Mouse (Mus musculus) 3T3-L1 (cell line): ENCODE results near the gene Usp5.
A peak's percentile ranks its signal among the peaks of the same experiment; 100 is the strongest.
"Not testable (repeated sequence)": the region's sequence is repeated elsewhere in the genome, so short reads cannot be mapped to it uniquely, and the experiment has no call there.

Experiments used
- DNase-seq: peaks from one replicate; pipeline ENCODE4 v3.0.0-alpha.2; 2015; ENCODE audit warnings: low read depth, low spot score

Gene Usp5

DNA sequence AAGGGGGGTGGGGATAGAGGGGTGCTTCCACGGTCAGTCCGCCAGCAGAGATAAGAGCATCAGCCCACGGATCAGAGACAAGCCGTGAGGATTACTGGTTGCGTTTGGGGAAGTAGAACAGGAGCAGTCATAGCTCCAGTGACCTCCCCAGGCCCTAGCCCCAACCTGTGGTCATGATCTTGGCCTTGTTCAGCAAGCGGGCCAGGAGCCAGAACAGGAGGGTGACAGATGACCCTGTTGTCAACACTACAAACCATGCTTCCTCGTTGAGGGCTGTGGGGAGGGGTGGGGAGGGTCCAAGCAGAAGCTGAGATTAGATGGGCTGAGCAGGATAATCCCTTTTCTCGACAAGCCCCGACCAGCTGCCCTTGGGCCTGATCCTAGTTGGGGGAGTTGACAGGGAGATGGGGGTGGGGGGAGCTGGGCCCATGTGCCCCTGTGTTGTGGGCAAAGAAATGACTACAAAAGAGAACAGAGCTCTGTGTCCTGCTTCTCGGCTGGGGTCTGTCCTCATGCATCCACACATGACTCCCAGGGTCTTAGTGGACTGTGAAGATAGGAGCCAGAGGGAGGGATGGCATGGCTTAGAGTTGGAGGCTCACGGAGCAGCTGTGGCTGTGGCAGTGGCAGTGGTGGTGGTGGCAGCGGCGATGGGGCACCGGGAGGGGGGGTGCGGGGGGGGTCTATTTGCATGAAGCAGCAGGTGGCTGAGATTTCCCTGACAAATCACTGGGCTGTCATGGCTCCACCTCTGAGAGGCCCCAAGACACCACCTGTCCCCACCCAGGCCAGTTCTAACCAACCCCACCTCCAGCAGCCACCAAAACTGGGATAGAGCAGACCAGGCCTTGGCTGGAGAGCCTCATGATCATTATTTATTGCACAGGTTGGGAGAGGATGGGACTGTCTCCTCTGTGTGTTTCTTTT lies 11.2 kb upstream of the Usp5 start, which contains the start of gene Gnb3:
Gene Gnb3 (minus strand): TSS at position 35 of the 927 bp plus-strand sequence.
- no peak for DNase-seq

- DNase-seq = no peak
These were observed 10.5 kb upstream of the Usp5 start for GRCm38 (mm10) chr6:124839805-124840204.

- DNase-seq = no peak
These were observed 7.1 kb upstream of the Usp5 start for GRCm38 (mm10) chr6:124836411-124836810.

DNA sequence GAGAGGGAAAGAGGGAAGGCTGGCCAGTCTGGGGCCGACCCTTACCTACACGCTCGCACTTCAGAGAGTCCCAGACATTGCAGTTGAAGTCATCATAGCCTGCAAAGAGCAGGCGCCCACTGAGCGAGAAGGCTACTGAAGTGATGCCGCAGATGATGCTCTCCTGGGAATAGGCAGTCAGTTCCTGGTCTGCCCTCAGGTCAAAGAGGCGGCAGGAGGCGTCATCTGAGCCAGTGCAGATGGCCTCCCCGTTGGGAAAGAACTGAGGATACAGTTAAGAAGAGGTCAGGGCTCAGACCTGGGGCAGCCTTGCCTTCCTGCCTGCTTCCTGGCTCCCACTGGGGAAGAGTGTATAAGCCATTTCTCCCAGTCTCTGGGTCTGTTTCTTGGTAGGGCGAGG lies 6.2 kb upstream of the Usp5 start:
- DNase-seq = no peak

- no peak for DNase-seq
These were observed 5.3 kb upstream of the Usp5 start for GRCm38 (mm10) chr6:124834512-124835081.

DNA sequence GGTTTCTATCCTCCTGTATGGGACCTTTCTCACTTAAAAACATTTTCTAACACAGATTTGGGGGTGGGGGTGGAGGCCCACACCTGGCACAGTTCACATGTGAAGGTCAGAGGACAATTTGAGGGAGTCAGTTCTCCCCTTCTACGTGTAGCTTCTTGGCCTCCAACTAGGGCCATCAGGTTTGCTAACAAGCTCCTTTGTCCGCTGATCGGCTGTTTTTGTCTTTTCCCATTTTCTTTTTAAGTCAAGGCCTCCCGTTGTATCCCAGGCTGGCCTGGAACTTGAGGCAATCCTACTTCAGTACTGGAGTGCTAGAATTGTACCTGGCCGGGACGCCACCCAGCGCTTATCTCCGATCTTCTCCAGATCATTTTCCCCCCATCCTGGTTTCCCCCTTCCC lies 2.4 kb upstream of the Usp5 start:
- DNase-seq = no peak

DNA sequence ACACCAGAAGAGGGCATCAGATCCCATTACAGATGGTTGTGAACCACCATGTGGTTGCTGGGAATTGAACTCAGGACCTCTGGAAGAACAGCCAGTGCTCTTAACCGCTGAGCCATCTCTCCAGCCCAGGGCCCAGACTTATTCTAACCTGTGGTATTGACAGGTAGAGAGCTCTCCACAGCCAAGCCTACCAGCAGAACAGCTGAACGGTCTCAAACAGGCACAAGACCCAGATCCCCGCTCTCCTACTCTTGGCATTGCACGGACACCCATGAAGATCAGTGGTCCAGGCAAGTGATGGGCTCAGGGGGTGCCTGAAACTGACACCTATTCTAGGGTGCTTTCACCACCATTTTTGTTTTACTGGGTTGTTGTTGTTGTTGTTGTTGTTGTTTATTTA lies 1.9 kb upstream of the Usp5 start:
- DNase-seq = not testable (repeated sequence)

DNA sequence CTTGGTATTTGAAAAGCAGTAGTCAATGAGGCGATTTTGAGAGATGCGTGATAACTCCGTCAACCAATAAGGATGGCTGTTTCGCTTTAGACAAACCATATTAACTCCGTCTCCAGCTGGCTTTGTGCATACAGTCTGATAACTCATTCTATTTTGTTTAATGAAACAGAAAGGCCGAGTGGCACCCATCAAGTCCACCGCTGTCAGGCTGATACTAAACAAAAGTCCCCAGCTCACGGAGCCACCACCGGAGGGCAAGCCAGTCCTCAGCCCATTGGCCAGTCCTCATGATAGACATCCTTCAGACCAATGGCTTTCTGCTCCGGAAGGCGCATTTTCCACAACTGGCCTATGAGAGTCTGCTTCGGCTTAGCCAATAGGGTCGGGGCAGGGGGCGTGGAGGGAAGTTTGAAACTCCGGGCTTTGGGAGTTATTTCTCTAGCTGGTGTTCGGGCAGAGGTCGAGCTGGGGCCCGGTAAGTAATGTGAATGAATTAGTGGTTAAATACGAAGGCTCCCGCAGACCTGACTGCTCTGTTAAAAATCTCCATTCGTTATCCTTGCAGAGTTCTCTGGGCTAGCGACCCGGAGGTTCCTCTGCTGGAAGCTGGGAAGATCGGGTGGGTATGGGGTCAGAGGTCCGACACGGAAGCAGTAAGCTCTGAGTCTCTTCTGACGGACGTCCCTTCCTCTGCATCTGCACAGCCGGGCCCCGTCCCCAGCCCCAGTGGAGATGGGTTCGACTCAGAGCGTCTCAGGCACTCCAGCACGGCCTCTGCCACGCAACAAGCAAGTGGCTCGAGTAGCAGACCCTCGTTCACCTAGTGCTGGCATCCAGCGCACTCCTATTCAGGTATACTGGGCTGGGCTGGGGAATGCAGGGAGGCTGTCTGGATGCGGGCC lies 766 bp upstream of the Usp5 start:
- peak; percentile 99 for DNase-seq

DNA sequence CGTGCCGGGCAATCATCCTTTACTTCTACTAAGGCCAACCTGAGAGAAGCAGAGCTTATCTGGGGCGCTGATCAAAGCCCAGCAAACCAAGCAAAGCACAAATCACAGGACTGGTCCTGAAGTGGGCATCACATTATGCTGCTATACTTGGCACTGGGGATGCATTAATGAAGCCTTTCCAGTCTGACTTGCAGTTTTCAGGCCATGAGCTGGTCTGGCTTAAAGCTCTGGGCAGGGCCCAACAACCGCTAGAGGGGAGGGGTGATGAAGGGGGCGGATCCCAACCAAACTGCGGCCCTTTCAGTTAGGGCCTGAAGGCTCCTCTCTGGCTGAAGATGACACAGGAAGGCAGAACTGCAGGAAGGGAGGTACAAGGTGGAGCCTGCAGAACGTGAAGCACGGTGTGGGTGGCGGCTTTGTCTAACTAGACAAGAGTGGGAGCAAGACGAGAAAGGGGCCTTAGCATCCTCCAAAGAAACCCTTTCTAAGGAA lies 1.1 kb downstream of the Usp5 start:
- DNase-seq = peak; percentile 95

DNA sequence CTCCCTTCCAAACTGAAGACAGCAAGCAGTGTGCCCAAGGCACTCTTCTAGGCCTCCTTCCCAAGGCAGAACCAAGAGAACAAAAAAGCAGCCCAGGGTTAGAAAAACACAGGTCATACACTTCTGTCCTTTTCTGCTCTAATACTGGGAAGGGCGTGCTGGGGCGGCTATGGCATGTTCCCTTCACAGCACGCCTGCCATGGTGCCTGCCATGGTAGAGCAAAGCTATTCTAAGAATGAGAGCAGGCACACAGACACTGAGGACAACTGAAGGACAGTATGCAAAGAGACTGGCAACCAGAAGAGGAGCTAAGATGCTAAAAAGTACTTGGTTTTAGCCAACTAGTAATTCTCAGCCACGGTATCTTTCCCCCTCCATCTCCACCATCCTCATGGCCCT lies 7.2 kb downstream of the Usp5 start:
- no peak for DNase-seq

DNA sequence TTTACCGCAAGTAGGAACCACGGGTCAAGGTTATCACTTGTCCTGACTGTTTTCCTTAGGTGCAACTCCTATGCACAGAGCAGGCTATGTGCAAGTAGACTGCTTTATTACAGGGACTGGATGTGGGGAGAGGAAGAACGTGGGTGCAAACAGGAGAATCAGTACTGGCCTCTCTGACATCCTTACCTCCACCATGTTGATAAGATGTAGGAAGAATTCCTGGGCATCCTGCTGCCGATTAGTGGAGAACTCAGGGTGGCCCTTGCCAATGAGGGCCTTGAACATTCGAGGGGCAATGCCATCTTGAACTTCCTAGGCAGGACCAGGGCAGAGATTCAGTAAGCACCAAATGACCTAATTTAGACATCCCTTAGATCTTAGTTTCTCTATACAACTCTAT lies 8.4 kb downstream of the Usp5 start:
- no peak for DNase-seq

- no peak for DNase-seq
These were observed 11.3 kb downstream of the Usp5 start for GRCm38 (mm10) chr6:124817971-124818370.

DNA sequence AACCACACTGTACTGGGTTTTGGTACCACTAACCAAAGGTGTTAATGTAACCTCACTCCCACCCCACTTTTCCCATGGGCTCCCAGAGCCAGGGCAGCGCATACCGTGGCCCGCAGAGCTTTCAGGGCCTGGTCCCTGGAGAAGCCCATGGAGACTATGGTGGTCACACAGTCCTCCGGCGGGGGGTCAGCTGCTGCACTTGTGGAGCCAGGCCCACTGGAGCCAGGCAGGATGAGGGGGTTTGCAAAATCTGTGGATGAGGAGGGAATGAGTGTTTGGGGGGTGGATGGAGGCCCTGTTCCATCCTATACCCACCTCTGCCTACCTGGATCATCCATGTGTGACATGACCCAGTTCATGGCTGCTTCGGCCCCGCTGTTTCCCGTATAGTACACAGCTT lies 11.7 kb downstream of the Usp5 start:
- DNase-seq = no peak

DNA sequence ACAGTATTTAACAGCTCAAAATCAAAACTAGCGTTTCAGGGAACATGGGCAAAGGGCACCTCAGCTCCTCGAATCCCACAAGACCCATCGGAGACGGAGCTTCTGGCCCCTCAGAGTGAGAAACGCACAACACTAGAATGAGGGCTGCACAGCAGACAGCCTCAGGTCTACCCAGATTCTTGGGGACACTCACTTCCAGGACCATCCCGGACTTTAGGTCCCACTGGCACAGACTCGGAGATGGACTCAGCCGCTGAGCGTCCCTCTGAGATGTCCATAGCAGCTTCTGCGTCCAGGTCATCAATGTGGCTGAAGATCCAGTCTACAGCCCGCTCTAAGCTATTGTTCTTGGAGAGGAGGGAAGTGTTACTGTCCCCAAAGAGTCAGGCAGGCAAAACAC lies 12.2 kb downstream of the Usp5 start:
- DNase-seq = no peak

DNA sequence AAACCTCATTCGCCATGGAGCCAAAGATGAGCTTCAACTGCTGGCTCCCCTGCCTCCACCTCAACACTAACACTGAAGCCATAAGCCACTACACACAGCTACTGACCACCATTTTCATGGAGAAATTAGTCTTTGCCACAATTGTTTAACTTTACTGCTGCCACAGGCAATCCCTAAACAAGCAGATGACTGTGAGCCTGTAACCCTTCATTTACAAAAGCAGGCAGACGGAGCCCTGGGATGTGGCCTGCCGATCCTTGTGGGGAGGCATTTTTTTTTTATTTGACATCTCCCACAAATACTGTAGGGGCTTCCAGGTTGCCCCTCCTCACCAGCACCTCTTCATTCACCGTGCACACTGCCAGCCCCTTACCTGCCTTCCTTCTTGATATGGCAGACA lies 12.7 kb downstream of the Usp5 start:
- DNase-seq = no peak

GRCm38 (mm10) chr6:124814858-124815774 lies 14.2 kb downstream of the Usp5 start:
- DNase-seq = no peak

DNA sequence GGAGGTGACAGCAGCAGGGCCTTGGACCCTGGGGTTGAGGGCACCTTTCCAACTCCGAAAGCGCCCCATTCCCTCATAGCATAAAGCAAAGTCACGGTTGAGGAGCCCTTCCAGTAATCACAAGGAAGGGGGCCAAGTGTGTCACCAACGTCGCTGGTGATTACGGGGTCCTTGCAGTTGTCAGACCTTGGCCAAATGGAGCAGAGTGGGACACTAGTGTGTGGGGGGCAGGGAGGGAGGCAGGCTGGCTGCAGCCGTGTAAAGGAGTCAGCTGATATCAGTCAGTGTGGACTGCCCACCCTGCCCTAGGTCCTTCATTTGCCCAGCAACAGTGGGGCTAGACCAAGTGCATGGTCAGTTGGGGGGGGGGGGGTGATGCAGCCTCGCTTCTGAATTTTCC lies 14.8 kb downstream of the Usp5 start:
- DNase-seq = no peak

DNA sequence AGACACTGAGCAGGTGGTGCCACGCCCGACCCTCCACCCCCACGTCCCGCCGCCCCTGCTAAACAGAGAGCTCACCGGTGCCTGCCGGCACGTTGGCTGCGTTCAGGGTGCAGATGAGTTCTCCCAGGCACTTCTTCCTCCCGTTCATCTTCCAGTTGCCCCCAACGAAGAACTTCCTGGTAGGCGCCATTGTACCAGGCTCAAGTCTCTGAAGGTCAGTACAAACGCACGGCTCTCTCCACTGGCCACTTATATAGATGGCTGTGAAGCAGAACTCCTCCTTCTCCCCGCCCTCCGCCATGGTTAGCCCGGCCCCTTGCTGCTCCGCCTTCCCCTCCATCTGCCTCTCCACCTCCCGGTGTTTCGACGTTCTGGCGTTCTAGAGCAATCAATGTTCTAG lies 15.4 kb downstream of the Usp5 start, which contains the start of gene Tpi1:
Gene Tpi1 (minus strand): TSS at position 364 of the 400 bp plus-strand sequence.
- DNase-seq = peak; percentile 96

- DNase-seq = peak; percentile 80
These were observed 15.8 kb downstream of the Usp5 start for GRCm38 (mm10) chr6:124813496-124813895.

GRCm38 (mm10) chr6:124812848-124813247 lies 16.4 kb downstream of the Usp5 start:
- no peak for DNase-seq
